Mouse (Mus musculus) mature B cell (primary cell): Measurements from ENCODE around the gene Focad.

Source experiments
- in situ Hi-C: fragments of 300-500 bp; cut with MboI; formaldehyde crosslinking; loops from 2 replicates; pipeline ENCODE4 v1.14.3; 2019

Focad gene

GRCm38 (mm10) chr4:88094062-88094767 is at the start of gene Focad:
Gene Focad, plus strand, starts transcription at chr4:88094629.
- in situ Hi-C loops = no loop called here

GRCm38 (mm10) chr4:88045151-88045550 is 49.3 kb upstream of the Focad start:
- in situ Hi-C loops = no loop called here

- in situ Hi-C loops = no loop called here
These were observed 48.1 kb upstream of the Focad start for GRCm38 (mm10) chr4:88046280-88046679.

GRCm38 (mm10) chr4:88075388-88075787 is 19.0 kb upstream of the Focad start:
- in situ Hi-C loops = no loop called here

- in situ Hi-C loops = no loop called here
These were observed 15.4 kb upstream of the Focad start for GRCm38 (mm10) chr4:88078983-88079382.

- in situ Hi-C loops = no loop called here
These were observed 13.0 kb upstream of the Focad start for GRCm38 (mm10) chr4:88081417-88081816.

GRCm38 (mm10) chr4:88081885-88082284 is 12.5 kb upstream of the Focad start:
- in situ Hi-C loops = no loop called here

GRCm38 (mm10) chr4:88082381-88082780 is 12.0 kb upstream of the Focad start:
- in situ Hi-C loops = no loop called here

- in situ Hi-C loops = no loop called here
These were observed 10.6 kb upstream of the Focad start for GRCm38 (mm10) chr4:88083781-88084180.

GRCm38 (mm10) chr4:88090316-88090715 is 4.1 kb upstream of the Focad start:
- in situ Hi-C loops = no loop called here

GRCm38 (mm10) chr4:88094768-88095420 is 465 bp downstream of the Focad start:
- in situ Hi-C loops = no loop called here

GRCm38 (mm10) chr4:88095693-88096092 is 1.3 kb downstream of the Focad start:
- in situ Hi-C loops = no loop called here

- in situ Hi-C loops = no loop called here
These were observed 14.2 kb downstream of the Focad start for GRCm38 (mm10) chr4:88108585-88108984.

- in situ Hi-C loops = no loop called here
These were observed 22.9 kb downstream of the Focad start for GRCm38 (mm10) chr4:88117331-88117730.

- in situ Hi-C loops = no loop called here
These were observed 23.5 kb downstream of the Focad start for GRCm38 (mm10) chr4:88117942-88118341.

- in situ Hi-C loops = no loop called here
These were observed 24.4 kb downstream of the Focad start for GRCm38 (mm10) chr4:88118750-88119395.

GRCm38 (mm10) chr4:88120091-88120490 is 25.7 kb downstream of the Focad start:
- in situ Hi-C loops = no loop called here

- in situ Hi-C loops = no loop called here
These were observed 28.0 kb downstream of the Focad start for GRCm38 (mm10) chr4:88122472-88122871.

- in situ Hi-C loops = no loop called here
These were observed 41.5 kb downstream of the Focad start for GRCm38 (mm10) chr4:88135936-88136335.

- in situ Hi-C loops = no loop called here
These were observed 42.1 kb downstream of the Focad start for GRCm38 (mm10) chr4:88136528-88136927.

GRCm38 (mm10) chr4:88138366-88138917 is 44.0 kb downstream of the Focad start:
- in situ Hi-C loops = no loop called here

- in situ Hi-C loops = no loop called here
These were observed 55.0 kb downstream of the Focad start for GRCm38 (mm10) chr4:88149462-88149861.
